Mouse (Mus musculus): ENCODE results near the gene 1700022I11Rik. TPM values are rescaled to one million over a fixed set of nuclear protein-coding genes. Genes with fewer than 3 reads are reported as not detected.

1700022I11Rik gene
- polyA plus RNA-seq, 1 experiment from 2014 or later: 0.41 TPM

DNA sequence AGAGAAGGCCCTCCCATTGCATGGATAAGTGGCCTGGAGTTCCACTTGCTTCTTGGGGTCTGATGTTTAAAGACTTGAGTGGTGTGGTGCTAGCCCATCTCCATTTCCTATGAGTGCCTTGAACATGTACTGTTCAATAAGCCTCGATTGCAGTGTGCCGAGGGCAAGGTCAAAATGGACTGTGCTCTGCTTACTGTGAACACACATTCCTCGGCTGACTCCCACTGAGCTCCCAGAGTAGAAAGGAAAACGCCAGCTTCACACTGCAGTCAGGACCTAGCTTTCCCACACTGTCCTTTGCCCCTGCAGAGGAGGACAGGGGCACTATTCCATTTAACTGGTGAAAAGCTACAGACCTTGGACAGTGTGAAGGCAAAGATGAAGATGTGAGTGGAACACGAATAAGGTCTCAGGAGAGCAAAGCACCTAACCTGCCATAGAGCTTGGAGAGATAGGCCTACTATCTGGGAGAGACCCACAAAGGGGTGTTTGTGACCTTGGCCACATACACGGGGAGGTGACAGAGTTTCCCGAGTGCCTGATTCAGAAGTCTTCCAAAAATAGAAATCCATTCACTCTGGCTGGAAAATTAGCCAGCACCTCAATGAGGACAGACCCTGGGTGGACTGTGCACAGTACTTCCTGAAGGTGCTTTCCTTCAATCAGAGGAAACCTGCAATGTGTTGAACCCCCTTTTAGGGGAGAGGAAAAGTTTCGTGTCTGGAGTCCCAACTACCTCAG lies 37.0 kb upstream of the 1700022I11Rik start:
- Histone ChIP-seq H3K27me3 (replicated peaks; ENCODE audit: control insufficient read depth, insufficient read depth, low read length) (peaks cover 15% of the 10 kb centered on the region), H3K4me2 (no peak overlapping the region), H3K27ac (ENCODE audit: low read depth, low read length) (no peak overlapping the region), H3K36me3 (ENCODE audit: control insufficient read depth, insufficient read depth, low read length) (no peaks in the 10 kb centered on the region), H3K9ac (ENCODE audit: low read depth, low read length) (no peak overlapping the region), H3K4me3 (ENCODE audit: low read depth, low read length) (no peak overlapping the region), H3K9me3 (ENCODE audit: control insufficient read depth, low read length) (no peaks in the 10 kb centered on the region), H3K4me1 (replicated peaks; ENCODE audit: control insufficient read depth, insufficient read depth, low read length) (peaks cover 4% of the 10 kb centered on the region)
- ATAC-seq (replicated peaks; ENCODE audit: low FRiP score) (no peak), DNase-seq (ENCODE audit: low spot score) (no peak)
- WGBS: 68% methylated on average over 8 of the region's 8 CpGs

GRCm38 (mm10) chr4:42933630-42934029 lies 35.8 kb upstream of the 1700022I11Rik start:
- peaks cover 25% of the 10 kb centered on the region for H3K27me3 ChIP-seq (replicated peaks; ENCODE audit: control insufficient read depth, insufficient read depth, low read length)
- DNase-seq (ENCODE audit: low spot score) (no peak), ATAC-seq (replicated peaks; ENCODE audit: low FRiP score) (no peak)
- H3K9me3 ChIP-seq (ENCODE audit: control insufficient read depth, low read length): no peaks in the 10 kb centered on the region
- no peaks in the 10 kb centered on the region for H3K36me3 ChIP-seq (ENCODE audit: control insufficient read depth, insufficient read depth, low read length)
- no peak overlapping the region for H3K27ac ChIP-seq (ENCODE audit: low read depth, low read length)
- H3K9ac ChIP-seq (ENCODE audit: low read depth, low read length): no peak overlapping the region
- peaks cover 4% of the 10 kb centered on the region for H3K4me1 ChIP-seq (replicated peaks; ENCODE audit: control insufficient read depth, insufficient read depth, low read length)
- H3K4me3 ChIP-seq (ENCODE audit: low read depth, low read length): no peak overlapping the region
- WGBS: 9% methylated on average over 22 of the region's 22 CpGs
- H3K4me2 ChIP-seq: peak overlapping the region; percentile 51

GRCm38 (mm10) chr4:42941396-42941795 lies 28.0 kb upstream of the 1700022I11Rik start:
- H3K4me2 ChIP-seq: no peak overlapping the region
- WGBS: 76% methylated on average over 7 of the region's 7 CpGs

DNA sequence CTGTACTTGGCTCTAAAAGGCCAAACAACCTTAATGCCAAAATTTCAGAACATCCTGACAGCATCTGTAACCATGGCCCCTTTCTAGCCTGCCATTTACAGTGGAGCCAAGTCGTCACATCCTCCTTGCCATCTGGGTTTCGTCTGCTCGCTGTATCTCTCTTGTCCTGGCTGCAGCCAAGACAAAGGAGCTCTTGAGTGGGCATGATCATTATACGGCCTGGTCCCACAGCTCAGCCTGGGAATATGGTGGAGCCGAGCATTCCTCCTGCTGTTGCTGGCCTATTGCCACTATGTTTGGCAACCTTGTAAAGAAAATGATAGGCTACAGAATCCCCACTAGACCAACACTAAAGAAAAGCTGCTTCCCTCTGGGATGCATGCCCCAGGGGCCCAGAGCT lies 26.1 kb upstream of the 1700022I11Rik start:
- 72% methylated on average over 5 of the region's 5 CpGs for WGBS
- H3K4me3 ChIP-seq (ENCODE audit: low read depth, low read length): no peak overlapping the region
- H3K4me1 ChIP-seq (replicated peaks; ENCODE audit: control insufficient read depth, insufficient read depth, low read length): no peaks in the 10 kb centered on the region
- H3K4me2 ChIP-seq: no peak overlapping the region
- H3K27me3 ChIP-seq (replicated peaks; ENCODE audit: control insufficient read depth, insufficient read depth, low read length): peaks cover 36% of the 10 kb centered on the region
- no peak overlapping the region for H3K9ac ChIP-seq (ENCODE audit: low read depth, low read length)
- ATAC-seq (replicated peaks; ENCODE audit: low FRiP score) (no peak), DNase-seq (ENCODE audit: low spot score) (no peak)
- H3K36me3 ChIP-seq (ENCODE audit: control insufficient read depth, insufficient read depth, low read length): no peaks in the 10 kb centered on the region
- H3K27ac ChIP-seq (ENCODE audit: low read depth, low read length): no peak overlapping the region
- no peaks in the 10 kb centered on the region for H3K9me3 ChIP-seq (ENCODE audit: control insufficient read depth, low read length)

More at GRCm38 (mm10) chr4:42941396-42941795, 28.0 kb upstream of the 1700022I11Rik start:
- ATAC-seq (replicated peaks; ENCODE audit: low FRiP score) (no peak), DNase-seq (ENCODE audit: low spot score) (no peak)
- H3K27ac ChIP-seq (ENCODE audit: low read depth, low read length): no peak overlapping the region
- H3K36me3 ChIP-seq (ENCODE audit: control insufficient read depth, insufficient read depth, low read length): no peaks in the 10 kb centered on the region
- no peaks in the 10 kb centered on the region for H3K4me1 ChIP-seq (replicated peaks; ENCODE audit: control insufficient read depth, insufficient read depth, low read length)
- H3K9me3 ChIP-seq (ENCODE audit: control insufficient read depth, low read length): no peaks in the 10 kb centered on the region
- no peak overlapping the region for H3K4me3 ChIP-seq (ENCODE audit: low read depth, low read length)
- peaks cover 28% of the 10 kb centered on the region for H3K27me3 ChIP-seq (replicated peaks; ENCODE audit: control insufficient read depth, insufficient read depth, low read length)
- no peak overlapping the region for H3K9ac ChIP-seq (ENCODE audit: low read depth, low read length)

DNA sequence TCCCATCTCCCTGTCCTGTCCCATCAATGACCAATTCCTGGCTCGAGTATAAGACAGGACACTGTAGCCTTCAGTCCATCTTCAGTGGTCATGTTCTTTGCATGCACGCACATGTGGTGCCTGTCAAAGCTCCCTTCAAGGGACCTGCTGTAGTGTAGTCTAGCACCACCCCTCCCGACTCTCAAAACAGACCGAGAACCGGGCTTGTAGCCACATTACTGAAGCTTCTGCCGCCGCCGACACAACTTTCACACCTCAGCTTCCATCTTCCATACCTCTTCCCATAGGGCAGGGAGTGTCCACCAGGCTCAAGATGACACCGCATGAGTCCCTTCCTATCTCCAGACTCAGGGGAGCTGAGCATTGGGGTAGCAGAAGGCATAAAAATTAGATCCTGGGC lies 25.2 kb upstream of the 1700022I11Rik start:
- no peak for ATAC-seq (replicated peaks; ENCODE audit: low FRiP score)
- no peak for DNase-seq (ENCODE audit: low spot score)
- H3K27me3 ChIP-seq (replicated peaks; ENCODE audit: control insufficient read depth, insufficient read depth, low read length): peaks cover 41% of the 10 kb centered on the region
- no peaks in the 10 kb centered on the region for H3K9me3 ChIP-seq (ENCODE audit: control insufficient read depth, low read length)
- H3K27ac ChIP-seq (ENCODE audit: low read depth, low read length): no peak overlapping the region
- 78% methylated on average over 9 of the region's 9 CpGs for WGBS
- peaks cover 3% of the 10 kb centered on the region; the same call in 1 of the 2 replicates for H3K4me1 ChIP-seq (replicated peaks; ENCODE audit: control insufficient read depth, insufficient read depth, low read length)
- no peak overlapping the region for H3K4me2 ChIP-seq
- H3K4me3 ChIP-seq (ENCODE audit: low read depth, low read length): no peak overlapping the region
- no peak overlapping the region for H3K9ac ChIP-seq (ENCODE audit: low read depth, low read length)
- H3K36me3 ChIP-seq (ENCODE audit: control insufficient read depth, insufficient read depth, low read length): no peaks in the 10 kb centered on the region

DNA sequence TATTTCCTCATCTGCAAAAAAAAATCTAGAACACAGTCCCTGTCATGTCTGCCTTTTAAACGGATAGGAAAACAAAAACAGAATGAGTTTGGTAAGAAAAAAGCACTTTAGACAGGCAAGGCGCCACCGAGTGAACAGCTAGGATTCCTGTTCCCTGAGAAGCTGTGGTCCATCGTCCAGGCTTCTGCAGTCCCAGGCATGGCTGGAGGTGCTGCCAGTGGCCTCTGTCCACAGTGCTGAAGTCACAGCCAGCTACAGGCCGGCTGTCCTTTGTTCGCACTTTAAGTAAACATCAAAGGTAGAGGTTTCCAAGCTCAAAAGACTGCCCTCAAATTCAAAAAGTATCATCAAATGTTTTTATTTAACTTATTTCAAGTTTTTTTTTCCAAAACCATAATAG lies 24.4 kb upstream of the 1700022I11Rik start:
- no peak overlapping the region for H3K27ac ChIP-seq (ENCODE audit: low read depth, low read length)
- H3K27me3 ChIP-seq (replicated peaks; ENCODE audit: control insufficient read depth, insufficient read depth, low read length): peaks cover 46% of the 10 kb centered on the region
- no peak overlapping the region for H3K4me3 ChIP-seq (ENCODE audit: low read depth, low read length)
- ATAC-seq (replicated peaks; ENCODE audit: low FRiP score) (no peak), DNase-seq (ENCODE audit: low spot score) (no peak)
- no peaks in the 10 kb centered on the region for H3K9me3 ChIP-seq (ENCODE audit: control insufficient read depth, low read length)
- H3K4me1 ChIP-seq (replicated peaks; ENCODE audit: control insufficient read depth, insufficient read depth, low read length): peaks cover 5% of the 10 kb centered on the region; the same call in 1 of the 2 replicates
- H3K4me2 ChIP-seq: no peak overlapping the region
- no peaks in the 10 kb centered on the region for H3K36me3 ChIP-seq (ENCODE audit: control insufficient read depth, insufficient read depth, low read length)
- no peak overlapping the region for H3K9ac ChIP-seq (ENCODE audit: low read depth, low read length)
- 10% methylated on average over 6 of the region's 6 CpGs for WGBS

DNA sequence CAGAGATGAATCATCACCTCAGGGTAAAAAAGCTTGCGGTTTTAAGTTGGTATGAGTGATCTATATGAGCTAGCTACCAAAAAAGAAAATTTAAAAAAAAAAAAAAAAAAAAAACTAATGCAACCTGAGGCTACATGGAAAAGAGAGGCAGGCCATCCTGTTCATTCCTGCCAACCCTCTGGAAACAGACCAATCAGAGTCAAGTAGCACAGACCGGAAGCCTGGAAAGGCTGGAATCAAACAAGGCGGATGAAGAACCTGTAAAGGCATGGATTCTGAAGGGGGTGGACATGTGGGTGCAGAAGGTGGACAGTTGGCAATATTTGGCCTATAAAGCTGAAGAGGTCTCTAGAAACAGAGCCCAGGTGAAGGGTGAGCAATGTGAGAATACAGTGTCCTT lies 24.0 kb upstream of the 1700022I11Rik start:
- Histone ChIP-seq H3K4me1 (replicated peaks; ENCODE audit: control insufficient read depth, insufficient read depth, low read length) (peaks cover 7% of the 10 kb centered on the region), H3K36me3 (ENCODE audit: control insufficient read depth, insufficient read depth, low read length) (no peaks in the 10 kb centered on the region), H3K4me3 (ENCODE audit: low read depth, low read length) (no peak overlapping the region), H3K9ac (ENCODE audit: low read depth, low read length) (no peak overlapping the region), H3K27me3 (replicated peaks; ENCODE audit: control insufficient read depth, insufficient read depth, low read length) (peaks cover 47% of the 10 kb centered on the region), H3K4me2 (no peak overlapping the region), H3K9me3 (ENCODE audit: control insufficient read depth, low read length) (no peaks in the 10 kb centered on the region), H3K27ac (ENCODE audit: low read depth, low read length) (no peak overlapping the region)
- no peak for DNase-seq (ENCODE audit: low spot score)
- no peak for ATAC-seq (replicated peaks; ENCODE audit: low FRiP score)
- WGBS: 82% methylated on average over 3 of the region's 3 CpGs

DNA sequence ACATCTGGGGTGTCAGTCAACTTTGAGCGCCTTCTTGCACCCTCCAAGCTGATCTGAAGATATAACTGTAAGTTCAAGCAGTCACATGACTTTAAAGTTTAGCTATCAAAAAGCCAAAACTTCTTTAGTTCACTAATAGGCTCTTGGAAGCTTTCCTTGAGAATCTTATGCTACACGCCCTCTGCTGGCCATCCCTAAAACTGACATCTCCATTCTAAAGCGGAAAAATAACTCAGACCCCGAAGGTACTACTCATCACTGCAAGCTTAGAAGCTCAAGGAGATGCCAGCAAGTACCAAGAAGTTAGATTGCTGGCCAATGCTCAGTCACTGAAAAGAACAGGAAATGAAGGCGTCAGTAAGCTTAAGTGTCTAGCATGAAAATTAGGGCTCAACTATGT lies 23.5 kb upstream of the 1700022I11Rik start:
- Histone ChIP-seq H3K4me2 (no peak overlapping the region), H3K27ac (ENCODE audit: low read depth, low read length) (no peak overlapping the region), H3K36me3 (ENCODE audit: control insufficient read depth, insufficient read depth, low read length) (no peaks in the 10 kb centered on the region), H3K27me3 (replicated peaks; ENCODE audit: control insufficient read depth, insufficient read depth, low read length) (peaks cover 44% of the 10 kb centered on the region), H3K4me1 (replicated peaks; ENCODE audit: control insufficient read depth, insufficient read depth, low read length) (peaks cover 7% of the 10 kb centered on the region), H3K9me3 (ENCODE audit: control insufficient read depth, low read length) (no peaks in the 10 kb centered on the region), H3K4me3 (ENCODE audit: low read depth, low read length) (no peak overlapping the region), H3K9ac (ENCODE audit: low read depth, low read length) (no peak overlapping the region)
- 8% methylated on average over 5 of the region's 5 CpGs for WGBS
- no peak for ATAC-seq (replicated peaks; ENCODE audit: low FRiP score)
- DNase-seq (ENCODE audit: low spot score): no peak

DNA sequence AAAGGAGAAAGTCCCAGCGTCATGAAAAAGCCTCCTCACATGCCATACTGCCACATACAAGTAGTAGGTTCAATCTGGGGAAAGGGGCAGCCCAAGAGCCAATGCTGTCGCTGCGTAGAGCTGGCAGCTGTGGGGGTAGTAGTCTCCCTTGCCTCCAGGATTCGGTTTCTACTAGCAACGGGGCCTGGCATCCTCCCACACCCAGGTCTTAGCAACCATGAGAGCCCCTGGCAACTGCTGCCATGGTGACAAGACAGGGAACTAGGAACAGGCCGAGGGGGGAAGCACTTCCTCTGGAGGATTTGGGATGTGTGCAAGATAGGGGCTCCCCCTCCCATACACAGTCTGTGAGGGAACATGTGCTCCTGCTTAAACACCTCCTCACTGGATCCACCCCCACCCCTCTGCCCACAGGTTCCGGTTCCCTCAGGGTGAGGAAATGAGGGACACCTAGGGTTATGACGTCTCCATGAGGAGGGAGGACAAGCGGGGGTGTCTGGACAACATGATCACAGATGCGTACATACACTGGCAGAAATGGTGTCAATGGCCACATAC lies 22.6 kb upstream of the 1700022I11Rik start:
- Histone ChIP-seq H3K27ac (ENCODE audit: low read depth, low read length) (no peak overlapping the region), H3K4me1 (replicated peaks; ENCODE audit: control insufficient read depth, insufficient read depth, low read length) (peaks cover 7% of the 10 kb centered on the region), H3K9me3 (ENCODE audit: control insufficient read depth, low read length) (no peaks in the 10 kb centered on the region), H3K27me3 (replicated peaks; ENCODE audit: control insufficient read depth, insufficient read depth, low read length) (peaks cover 44% of the 10 kb centered on the region), H3K4me3 (ENCODE audit: low read depth, low read length) (no peak overlapping the region), H3K9ac (ENCODE audit: low read depth, low read length) (no peak overlapping the region), H3K4me2 (no peak overlapping the region), H3K36me3 (ENCODE audit: control insufficient read depth, insufficient read depth, low read length) (no peaks in the 10 kb centered on the region)
- ATAC-seq (replicated peaks; ENCODE audit: low FRiP score) (no peak), DNase-seq (ENCODE audit: low spot score) (no peak)
- 57% methylated on average over 10 of the region's 10 CpGs for WGBS
